ENCODE assay signal across 10 mouse cellular contexts in the genomic region with DNA sequence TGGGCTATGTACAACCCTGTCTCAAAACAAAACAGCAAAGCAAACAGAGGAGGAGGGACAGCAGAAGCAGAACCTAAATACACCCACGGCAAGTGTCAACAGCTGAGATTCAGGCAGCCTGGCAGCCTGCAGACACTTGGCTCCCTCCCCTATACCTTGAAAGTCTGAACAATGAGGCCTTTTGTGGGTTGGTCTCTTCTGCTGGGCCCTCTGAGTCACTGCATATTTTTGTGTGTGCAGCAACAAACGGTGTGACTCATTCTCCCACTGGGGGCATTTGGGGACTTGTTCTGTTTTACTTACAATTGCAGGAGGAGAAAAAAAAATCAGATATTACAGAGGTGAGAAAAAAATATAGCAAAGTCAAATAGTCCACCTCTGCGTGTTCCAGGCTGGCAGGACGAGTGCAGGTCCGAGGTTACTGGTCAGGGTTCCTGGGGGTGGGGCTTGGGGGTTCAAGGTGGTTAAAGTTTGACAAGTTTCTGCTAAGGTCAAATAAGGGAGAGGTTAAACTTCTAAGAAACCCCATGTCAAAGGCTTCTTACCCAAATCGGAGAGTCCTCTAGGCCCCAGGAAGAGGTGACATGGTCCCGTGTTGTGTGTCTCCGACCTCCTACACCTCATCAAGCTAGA.
DNase-seq lines count a peak whose midpoint lies in the region; ATAC-seq and TF ChIP-seq lines count a peak whose summit lies in the region.
"Had no signal": no experiment of that assay in that cellular context is flagged by ENCODE, and none has a peak within 500 bp of the region (broad histone marks: within the 10 kb centered on the region; RNA-seq: fewer than 3 reads in every experiment).

No protein-coding gene starts in this region.

- H3K27ac ChIP-seq in lung, postnatal 0 days (ENCODE audit: low read length), result no peak overlapping the region
- H3K27ac ChIP-seq: neural tube, embryonic 12.5 days had no signal

- peak; percentile 93 for ATAC-seq in frontal cortex, adult (ENCODE audit: low TSS enrichment)
- no peak; the same call in 1 of the 2 replicates for ATAC-seq in lung, postnatal 0 days

- H3K9me3 ChIP-seq in lung, postnatal 0 days (ENCODE audit: low read length), result no peaks in the 10 kb centered on the region
- H3K9me3 ChIP-seq: hindbrain, embryonic 15.5 days; neural tube, embryonic 12.5 days had no signal

- no peak for DNase-seq in frontal cortex, postnatal 25 days (ENCODE audit: low spot score in 2 of 2)
- peak; percentile 41 for DNase-seq in lung, postnatal 0 days (ENCODE audit: low spot score)
- no peak for DNase-seq in lung, adult 18-20 months
- DNase-seq in gonadal fat pad, adult 2 months (ENCODE audit: low read depth), result peak; percentile 22
- peak; percentile 13 for DNase-seq in skeletal muscle tissue, adult 2 months (ENCODE audit: low read depth, low spot score)
- DNase-seq in thymus, postnatal 0 days (ENCODE audit: low spot score), result no peak
- no peak for DNase-seq in embryo, embryonic 10 days (ENCODE audit: low spot score)

- H3K27me3 ChIP-seq in lung, postnatal 0 days (replicated peaks; ENCODE audit: insufficient read depth, low read length), result no peaks in the 10 kb centered on the region
- H3K27me3 ChIP-seq: hindbrain, embryonic 15.5 days; neural tube, embryonic 12.5 days had no signal

- no peaks in the 10 kb centered on the region for H3K4me1 ChIP-seq in lung, postnatal 0 days (ENCODE audit: insufficient read depth, low read depth, low read length)

- no peak for TF ChIP-seq EP300 in lung, postnatal 0 days (IDR thresholded peaks at IDR 0.05)

- no peak overlapping the region for H3K4me2 ChIP-seq in lung, postnatal 0 days (replicated peaks; ENCODE audit: low read depth, low read length)

- no peak overlapping the region for H3K4me3 ChIP-seq in lung, postnatal 0 days (ENCODE audit: low read depth, low read length)
- H3K4me3 ChIP-seq: hindbrain, embryonic 15.5 days; neural tube, embryonic 12.5 days had no signal

- TF ChIP-seq CTCF in lung, postnatal 0 days (IDR thresholded peaks at IDR 0.05), result no peak

- 46% methylated on average over 8 of the region's 8 CpGs for WGBS in lung, postnatal 0 days

- H3K9ac ChIP-seq in lung, postnatal 0 days (replicated peaks; ENCODE audit: low read depth), result no peak overlapping the region
- H3K9ac ChIP-seq: hindbrain, embryonic 15.5 days; neural tube, embryonic 12.5 days had no signal

- no peaks in the 10 kb centered on the region for H3K36me3 ChIP-seq in lung, postnatal 0 days (ENCODE audit: insufficient read depth, low read length)
- H3K36me3 ChIP-seq: hindbrain, embryonic 15.5 days; neural tube, embryonic 12.5 days had no signal

Comparison
In these comparisons a context has a peak if more than half of its experiments do, and no peak if none do; other contexts are left out.
1. DNase-seq: peak in lung, postnatal 0 days (single experiment), gonadal fat pad, adult 2 months (single experiment) and skeletal muscle tissue, adult 2 months (single experiment); none in frontal cortex, postnatal 25 days (0 of 2), lung, adult 18-20 months (0 of 2), thymus, postnatal 0 days (single experiment) and embryo, embryonic 10 days (single experiment).